Mouse (Mus musculus) common myeloid progenitor, adult 5-6 weeks (primary cell): ENCODE measurements around the gene Flcn. TPM values are rescaled to one million over a fixed set of nuclear protein-coding genes. Genes with fewer than 3 reads are reported as not detected.

Experiments used
- ATAC-seq: replicated peaks from 2 replicates; pipeline ENCODE4 v1.8.0; 2016; ENCODE audit warnings: low read depth, mild to moderate bottlenecking, moderate TSS enrichment, inconsistent platforms; ENCODE audit not compliant: poor library complexity, severe bottlenecking
- total RNA-seq: library from RNA; stranded (forward); fragments of 200-1000, 187-1606 nt; gene quantifications from 2 replicates; pipeline ENCODE4 v1.2.3, GENCODE M21; 2017

Gene Flcn
- total RNA-seq, 1 experiment from 2014 or later = 18.0 TPM

- no peak for ATAC-seq
Measured at GRCm38 (mm10) chr11:59808170-59808960, 1.5 kb downstream of the Flcn start.

DNA sequence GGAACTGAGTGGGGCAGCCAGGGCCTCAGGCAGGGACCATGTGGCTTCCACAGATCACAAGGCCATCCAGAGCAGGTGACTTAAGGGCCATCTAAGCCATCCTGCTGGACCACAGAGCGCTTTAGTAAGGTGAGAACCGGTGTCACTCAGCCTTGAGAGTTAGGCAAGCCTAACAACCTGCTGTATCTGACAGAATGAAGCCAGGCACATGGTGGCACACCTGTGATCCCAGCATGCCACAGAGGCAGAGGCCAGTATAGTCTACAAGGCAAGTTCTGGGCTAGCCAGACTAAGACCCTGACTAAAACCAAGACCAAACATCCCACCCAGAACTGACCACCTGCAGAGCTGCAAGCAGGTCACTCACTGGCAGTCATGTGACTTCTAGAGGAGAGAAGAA is 4.2 kb downstream of the Flcn start:
- no peak for ATAC-seq

DNA sequence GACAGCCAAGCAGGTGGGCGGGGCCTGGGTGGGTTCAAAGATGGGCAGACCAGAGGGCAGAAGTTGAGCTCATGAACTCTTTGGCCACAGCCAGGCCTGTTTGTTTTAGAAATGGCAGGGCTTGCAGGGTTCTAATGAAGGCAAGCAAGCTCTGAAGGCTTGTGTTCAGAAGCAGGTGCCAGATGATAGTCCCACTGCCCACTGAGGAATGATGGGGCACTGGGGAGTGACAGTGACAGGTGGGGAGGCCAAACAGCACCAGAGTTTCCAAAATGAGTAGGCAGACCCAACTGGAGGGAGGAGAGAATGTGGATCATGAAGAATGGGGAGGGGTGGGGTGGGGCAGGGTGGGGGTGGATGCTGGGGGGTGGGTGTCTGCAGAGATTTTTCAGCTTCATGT is 4.6 kb downstream of the Flcn start:
- no peak for ATAC-seq

DNA sequence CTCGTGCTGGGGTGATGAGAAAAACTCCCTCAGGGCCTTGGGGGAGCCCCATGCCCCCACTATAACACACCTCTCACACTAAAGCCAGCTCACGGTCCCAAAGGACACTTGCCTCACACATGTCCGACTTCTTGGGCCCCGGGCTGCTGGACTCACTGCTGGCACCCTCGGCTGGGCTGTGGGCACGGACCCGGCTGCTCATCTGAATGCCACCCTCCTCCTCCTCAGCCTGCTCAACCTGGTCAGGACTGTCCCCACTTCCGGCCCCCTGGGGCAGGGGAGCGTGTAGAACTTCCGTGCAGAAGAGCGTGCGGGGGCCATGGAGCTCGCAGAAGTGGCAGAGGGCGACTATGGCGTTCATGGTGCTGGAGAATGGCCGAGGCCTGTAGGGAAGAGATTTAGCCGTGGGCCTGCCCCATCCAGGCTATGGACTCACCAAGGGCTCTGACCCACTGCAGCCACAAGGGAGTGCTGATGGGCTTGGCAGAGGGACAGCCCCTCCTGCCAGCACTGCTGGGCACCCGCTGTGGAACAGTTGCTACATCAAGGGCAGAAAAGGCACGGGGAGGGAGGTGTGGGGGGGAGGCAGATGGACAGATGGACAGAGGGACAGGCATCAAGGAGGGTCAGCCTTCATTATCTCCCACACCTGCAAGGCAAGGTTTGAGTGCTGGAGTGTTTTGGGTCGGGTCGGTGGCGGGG is 5.3 kb downstream of the Flcn start:
- no peak for ATAC-seq

DNA sequence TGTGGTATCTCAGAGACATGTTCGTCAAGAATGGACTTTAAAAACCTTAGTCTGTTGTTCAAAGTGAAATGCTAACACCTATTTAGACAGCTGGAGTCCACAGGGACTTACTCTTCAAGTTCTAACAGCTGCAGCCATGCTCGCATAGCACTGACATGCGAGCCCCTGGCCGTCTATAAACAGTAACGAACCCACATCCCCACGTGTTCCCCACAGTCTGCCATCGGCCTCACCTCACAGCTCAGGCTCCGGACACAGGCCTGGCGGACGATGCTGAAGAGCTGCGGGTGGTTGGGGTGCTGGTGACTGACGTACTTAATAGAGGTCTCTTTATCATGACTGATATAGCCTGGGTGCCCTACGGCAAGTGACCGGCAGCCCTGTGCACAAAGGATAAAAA is 6.3 kb downstream of the Flcn start:
- no peak for ATAC-seq

DNA sequence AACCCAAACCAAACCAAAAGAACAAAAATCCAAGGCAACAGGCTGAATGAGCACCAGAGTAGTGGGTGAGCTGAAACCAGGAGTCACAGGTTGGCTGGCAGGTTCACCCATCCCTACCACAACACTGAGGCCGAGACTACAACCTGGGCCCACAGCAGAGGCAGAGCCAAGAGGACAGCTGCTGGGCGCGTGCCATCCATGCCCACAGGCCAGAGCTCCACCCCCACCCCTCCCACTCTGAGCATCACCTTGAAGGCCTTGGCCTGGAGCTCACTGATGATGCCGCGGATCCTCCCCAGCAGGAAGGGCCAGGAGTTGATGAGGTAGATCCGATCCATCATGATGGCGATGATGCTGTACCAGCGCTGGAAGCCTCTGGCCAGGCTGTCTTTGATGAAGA is 7.9 kb downstream of the Flcn start:
- ATAC-seq = no peak

- no peak for ATAC-seq
Measured at GRCm38 (mm10) chr11:59800412-59800811, 9.4 kb downstream of the Flcn start.

DNA sequence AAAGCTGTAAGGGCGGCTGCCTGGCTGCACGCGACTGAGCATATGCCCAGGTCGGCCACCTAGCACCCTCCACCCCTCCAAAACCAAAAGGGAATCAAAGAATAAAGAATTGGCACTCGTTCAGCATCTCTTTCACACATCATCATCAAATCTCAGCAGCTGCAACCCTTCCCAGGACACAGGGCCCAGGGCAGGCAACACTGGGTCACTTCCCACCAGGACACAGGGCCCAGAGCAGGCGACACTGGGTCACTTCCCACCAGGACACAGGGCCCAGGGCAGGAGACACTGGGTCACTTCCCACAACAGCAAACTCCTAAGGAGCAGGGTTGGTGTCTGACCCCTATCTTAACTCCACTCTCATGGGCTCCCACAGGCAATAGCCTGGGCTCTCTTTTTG is 16.4 kb downstream of the Flcn start:
- no peak for ATAC-seq

DNA sequence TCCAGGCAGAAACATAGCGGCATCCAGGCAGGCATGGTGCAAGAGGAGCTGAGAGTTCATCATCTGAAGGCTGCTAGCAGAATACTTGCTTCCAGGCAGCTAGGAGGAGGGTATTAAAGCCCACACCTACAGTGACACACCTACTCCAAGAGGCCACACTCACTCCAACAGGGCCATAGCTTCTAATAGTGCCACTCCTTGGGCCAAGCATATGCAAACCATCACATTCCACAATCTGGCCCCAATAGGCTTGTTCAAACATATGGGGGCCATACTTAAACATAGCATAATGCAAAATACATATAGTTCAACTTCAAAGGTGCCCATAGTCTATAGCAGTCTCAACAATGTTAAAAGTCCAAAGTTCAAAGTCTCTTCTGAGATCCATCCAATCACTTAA is 20.5 kb downstream of the Flcn start:
- no peak for ATAC-seq

DNA sequence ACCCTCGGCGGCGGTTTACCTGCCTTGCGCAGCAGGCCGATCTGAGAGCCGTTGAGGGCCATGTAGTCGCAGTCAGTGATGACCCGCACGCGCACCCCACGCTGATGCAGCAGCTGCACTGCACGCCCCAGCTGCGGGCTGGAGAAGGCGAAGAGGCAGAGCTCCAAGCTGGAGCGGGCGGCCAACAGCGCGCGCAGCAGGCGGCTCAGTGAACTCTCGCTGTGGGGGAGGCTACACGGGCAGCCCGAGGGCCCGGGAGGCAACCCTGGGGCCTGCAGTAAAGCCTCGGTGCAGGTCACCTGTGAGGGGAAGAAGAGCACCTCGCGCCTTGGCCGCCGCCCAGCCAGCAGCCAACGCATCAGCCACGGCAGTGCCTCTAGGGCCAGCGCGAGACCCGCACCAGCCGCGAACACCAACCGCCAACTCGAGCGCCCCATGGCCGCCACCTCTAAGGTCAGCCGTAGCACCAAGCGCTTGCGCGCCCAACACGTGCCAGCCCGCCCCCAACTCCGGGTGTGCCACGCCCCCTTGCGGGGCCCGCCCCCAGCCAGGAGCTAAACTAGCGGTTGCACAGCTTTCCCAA is 22.5 kb downstream of the Flcn start, which contains the start of gene Pld6:
Gene Pld6, minus strand, starts transcription at position 447 of the 583 bp plus-strand sequence.
- peak; percentile 90 for ATAC-seq

GRCm38 (mm10) chr11:59786444-59787198 is 23.2 kb downstream of the Flcn start:
- ATAC-seq = no peak

GRCm38 (mm10) chr11:59783591-59783990 is 26.2 kb downstream of the Flcn start:
- ATAC-seq = no peak

GRCm38 (mm10) chr11:59782091-59782590 is 27.7 kb downstream of the Flcn start:
- no peak for ATAC-seq

- ATAC-seq = no peak
Measured at GRCm38 (mm10) chr11:59780241-59780640, 29.6 kb downstream of the Flcn start.

DNA sequence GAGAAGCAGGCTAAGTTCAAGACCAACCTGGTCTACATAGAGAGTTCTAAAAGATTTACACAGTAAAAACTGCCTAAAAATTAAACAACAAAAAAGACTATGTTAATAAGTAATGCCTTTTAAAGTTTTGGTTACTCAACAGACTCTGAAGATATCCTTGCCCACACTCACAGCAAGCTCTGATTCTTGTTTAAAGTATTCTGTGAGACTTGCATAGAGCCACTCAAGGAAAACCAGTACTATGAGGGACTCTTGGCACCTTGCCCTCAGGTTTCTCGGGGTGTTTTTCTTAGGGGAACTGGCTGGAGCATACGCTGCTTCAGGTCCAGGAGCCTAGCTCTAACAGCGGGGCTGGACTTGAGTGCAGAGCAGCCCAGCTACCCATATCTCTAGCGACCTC is 30.4 kb downstream of the Flcn start:
- ATAC-seq = no peak

DNA sequence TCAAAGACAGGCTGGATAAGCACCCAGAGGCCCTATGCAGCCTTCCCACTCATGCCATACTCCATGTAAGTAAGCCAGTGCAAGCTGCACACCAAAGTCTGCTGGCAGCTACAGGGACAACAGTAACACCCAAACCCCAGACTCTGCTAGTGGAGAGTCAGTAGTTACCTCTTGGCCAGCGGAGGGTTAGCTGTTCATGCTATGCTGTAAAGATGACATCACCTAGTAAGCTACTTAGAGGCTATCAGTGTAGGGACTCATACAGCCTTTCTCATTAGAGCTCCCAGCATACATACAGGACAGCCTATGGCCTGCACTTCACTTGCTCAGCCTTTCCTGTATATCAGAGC is 31.0 kb downstream of the Flcn start:
- no peak for ATAC-seq

- peak; percentile 97 for ATAC-seq
Measured at GRCm38 (mm10) chr11:59778181-59778873, 31.5 kb downstream of the Flcn start.

- ATAC-seq = no peak
Measured at GRCm38 (mm10) chr11:59777259-59777658, 32.6 kb downstream of the Flcn start.

DNA sequence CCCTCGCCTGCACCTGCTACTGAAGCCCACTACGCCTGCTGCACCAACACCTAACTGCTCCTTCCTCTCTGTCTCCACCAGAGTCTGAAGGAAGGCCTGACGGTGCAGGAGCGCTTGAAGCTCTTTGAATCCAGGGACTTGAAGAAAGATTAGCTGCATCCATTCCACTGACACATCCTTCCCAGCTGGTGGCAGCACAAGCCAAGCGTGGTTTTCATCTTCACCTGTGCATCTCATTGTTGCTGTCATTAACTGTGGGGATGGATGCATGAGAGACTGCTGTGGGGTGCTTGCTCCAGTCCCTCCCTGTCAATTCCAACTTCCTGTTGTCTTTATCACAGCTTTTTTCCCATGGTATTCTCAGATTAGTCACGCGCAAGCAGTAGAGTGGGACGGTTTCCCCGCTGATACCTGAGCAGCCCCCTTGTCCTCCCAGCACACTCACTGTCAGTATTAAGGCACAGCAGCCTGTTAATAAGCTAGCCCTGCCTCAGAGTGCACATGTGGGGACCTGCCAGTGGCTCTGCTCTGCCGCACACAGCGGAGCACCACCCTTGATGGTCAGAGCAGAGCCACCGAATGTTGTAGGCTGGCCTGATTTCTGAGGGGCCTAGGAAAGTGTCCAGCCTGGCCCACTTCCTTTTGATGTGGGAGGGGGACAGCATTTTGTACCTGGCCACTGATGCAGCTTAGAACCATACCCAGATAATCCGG is 34.2 kb downstream of the Flcn start:
- ATAC-seq = no peak
